Mouse (Mus musculus): Measurements from ENCODE around the gene Ganc.

Ganc gene

DNA sequence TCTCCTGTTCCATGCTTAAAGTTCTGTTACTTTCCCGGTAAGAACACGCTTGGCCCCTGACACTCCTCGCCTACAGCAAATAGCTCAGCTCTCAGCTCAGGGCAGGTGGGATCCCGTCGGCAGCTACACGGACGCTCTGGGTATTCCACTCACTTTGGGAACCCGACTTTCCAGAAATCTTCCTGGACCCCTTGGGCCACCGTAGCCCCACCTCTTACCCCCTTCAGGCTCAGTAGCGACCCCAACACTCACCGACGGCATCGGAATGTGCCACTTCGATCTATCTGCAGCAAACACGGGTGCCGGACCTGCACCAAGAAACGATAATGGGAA lies at the start of gene Ganc:
Ganc (plus strand) TSS at position 244 of the 333 bp plus-strand sequence.
- DNase-seq: no peak

DNA sequence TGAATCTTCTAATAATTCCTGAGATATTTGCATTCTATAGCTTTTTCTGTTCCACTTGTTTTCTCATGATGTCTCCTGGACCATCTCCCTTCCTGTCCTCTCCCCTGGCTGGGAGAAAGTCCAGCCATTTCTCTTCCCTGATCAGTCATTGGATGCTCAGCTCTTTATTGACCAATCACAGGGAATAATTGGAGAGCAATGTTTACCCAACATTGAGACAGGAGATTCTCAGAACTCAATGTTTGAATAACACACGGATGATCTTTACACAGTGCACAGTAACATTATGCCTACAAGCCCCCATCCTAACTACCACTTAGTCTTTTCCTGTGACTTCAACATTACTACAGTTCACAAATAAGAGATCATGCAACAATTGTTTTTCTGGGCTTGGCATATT lies 43.3 kb upstream of the Ganc start:
- no peak for DNase-seq

GRCm38 (mm10) chr2:120366501-120366900 lies 37.2 kb upstream of the Ganc start:
- DNase-seq: no peak

- DNase-seq: no peak
Observed at GRCm38 (mm10) chr2:120367416-120368207, 36.1 kb upstream of the Ganc start.

DNA sequence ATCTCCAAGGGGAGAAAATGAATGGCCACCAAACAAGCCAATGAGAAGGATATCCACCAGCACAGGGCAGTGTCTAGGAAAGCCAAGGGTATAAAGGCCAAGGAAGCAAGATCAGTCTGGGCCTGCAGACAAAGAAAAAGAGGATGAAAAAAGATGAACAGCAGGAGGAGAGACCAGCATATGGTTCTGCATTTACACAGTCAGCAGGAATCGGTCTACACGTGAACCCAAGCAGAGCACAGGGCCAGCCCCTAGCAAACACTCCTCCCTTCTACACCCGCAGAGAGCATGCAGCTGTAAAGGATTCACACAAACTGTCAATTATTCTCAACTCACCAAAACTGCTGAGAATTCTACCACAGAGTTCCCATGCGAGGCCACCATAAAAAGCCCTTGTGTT lies 29.8 kb upstream of the Ganc start:
- no peak for DNase-seq

GRCm38 (mm10) chr2:120386264-120386663 lies 17.4 kb upstream of the Ganc start:
- no peak for DNase-seq

DNA sequence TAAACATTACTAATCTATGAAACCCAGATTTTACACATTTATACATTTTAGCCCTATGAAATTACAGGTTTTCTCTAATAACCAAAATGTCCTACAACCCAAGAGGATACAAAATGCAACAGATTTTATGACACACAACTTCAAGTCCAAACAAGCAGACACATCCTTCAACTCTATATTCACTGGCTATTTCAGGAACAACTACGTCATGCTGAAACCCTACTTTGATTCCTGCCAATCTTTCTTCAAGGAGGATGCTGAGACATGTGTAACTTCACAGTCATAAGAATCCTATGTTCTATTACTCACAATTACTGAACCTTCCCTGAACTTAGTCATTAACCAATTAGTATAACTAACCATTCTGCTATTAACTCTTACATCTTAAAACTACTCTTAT lies 16.4 kb upstream of the Ganc start:
- DNase-seq: no peak

GRCm38 (mm10) chr2:120389376-120389775 lies 14.3 kb upstream of the Ganc start:
- no peak for DNase-seq

GRCm38 (mm10) chr2:120390934-120391333 lies 12.8 kb upstream of the Ganc start:
- DNase-seq: no peak

GRCm38 (mm10) chr2:120392406-120392805 lies 11.3 kb upstream of the Ganc start:
- DNase-seq: no peak

GRCm38 (mm10) chr2:120397951-120398350 lies 5.7 kb upstream of the Ganc start:
- no peak for DNase-seq

- no peak for DNase-seq
Observed at GRCm38 (mm10) chr2:120402813-120403212, 883 bp upstream of the Ganc start.

GRCm38 (mm10) chr2:120403986-120404822 lies 508 bp downstream of the Ganc start, which contains the start of gene Tmem87a:
Gene Tmem87a, minus strand, starts transcription at chr2:120404113.
- DNase-seq: peak; percentile 87

DNA sequence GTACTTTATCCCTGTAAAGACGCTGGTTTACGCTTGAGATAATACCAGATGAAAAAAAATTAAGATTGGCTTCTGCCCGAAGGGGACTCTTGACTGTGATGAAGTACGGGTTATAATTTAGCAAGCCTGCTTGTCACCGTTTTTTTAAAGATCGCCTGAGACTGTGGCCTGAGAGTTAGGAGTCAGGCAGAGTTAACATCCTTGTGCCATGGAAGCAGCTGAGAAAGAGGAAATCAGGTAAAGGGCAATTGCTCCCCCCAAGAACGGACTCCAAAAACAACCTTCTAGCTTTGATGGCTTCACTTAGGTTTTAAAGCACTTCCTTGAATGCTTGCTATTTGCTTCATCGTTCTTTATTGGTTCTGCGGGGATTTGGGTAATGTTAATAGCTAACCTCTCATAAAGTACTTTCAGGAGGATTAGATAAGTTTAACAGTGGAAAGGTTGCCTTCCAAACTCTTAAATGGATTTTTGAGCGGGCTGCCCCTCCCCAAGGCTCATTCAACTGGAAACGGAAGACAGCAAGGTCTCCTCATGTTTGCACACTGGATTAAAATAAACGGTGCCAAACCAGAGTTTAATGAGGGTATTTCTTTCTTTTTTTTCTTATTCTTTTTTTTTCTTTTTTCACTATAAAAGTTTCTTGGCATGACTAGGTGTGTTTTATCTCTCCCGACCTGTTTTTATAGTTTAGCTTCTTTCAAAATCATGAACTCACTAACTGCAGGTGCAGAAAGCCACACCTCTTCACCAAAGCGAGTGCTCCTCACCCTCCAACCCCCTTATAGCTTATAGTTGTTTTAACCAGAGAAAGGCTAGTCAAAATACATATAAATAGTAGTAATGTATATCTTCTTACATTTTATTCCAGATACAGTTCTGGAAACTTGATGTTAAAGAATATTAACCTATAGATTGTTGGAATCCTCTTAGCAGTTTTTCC lies 1.4 kb downstream of the Ganc start:
- no peak for DNase-seq

DNA sequence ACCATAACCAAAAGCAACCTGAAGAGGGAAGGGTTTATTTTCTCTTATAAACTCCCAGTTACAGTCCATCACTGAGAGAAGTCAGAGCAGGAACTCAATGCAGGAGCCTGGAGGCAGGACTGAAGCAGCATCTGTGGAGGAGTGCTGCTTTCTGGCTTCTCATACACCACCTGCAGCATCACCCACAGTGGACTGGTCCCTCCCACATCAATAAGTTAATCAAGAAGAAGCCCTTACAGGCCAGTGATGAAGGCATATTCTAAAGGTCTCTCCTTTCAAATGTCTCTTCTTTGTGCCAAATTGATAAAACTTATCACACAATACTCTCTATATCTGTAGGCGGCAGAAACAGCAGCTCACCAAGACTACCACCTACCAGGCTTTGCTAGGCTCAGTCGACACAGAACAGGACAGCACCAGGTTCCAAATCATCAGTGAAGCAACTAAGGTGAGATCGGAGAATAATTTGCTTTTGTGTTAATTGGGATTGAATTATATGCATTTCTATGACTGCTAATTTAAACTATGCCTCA lies 7.5 kb downstream of the Ganc start:
- DNase-seq: no peak

GRCm38 (mm10) chr2:120414113-120414512 lies 10.4 kb downstream of the Ganc start:
- no peak for DNase-seq

DNA sequence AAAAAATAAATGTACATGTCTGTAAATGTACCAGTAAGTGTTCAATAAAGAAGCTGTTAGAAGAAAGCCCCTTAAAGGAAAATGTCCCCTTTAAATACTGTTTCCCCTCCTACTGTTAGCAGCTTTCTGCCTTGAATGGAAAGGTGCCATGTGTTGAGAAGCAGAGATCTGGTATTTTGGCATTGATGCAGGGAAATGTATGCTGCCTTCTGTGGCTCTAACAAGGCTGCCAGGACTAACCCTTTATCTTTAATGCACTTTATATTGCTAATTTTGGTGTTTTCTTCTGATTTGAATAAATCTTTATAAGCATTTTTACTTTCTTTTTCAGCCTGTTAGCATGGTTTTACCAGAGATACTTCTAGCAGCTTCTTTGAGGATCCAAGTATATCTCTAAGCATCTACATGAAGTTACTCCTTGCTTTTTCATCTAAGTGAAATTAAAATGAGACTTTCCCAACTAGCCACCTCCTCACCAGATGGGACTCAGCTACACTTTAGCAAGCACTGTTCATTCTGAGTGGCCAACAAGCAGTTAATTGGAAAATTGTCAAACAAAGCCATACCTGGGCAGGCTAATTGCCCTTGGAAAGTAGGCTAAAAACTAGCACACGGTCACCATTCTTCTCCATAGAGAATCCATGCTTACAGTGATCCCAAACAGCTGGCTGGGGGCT lies 11.2 kb downstream of the Ganc start:
- no peak for DNase-seq

DNA sequence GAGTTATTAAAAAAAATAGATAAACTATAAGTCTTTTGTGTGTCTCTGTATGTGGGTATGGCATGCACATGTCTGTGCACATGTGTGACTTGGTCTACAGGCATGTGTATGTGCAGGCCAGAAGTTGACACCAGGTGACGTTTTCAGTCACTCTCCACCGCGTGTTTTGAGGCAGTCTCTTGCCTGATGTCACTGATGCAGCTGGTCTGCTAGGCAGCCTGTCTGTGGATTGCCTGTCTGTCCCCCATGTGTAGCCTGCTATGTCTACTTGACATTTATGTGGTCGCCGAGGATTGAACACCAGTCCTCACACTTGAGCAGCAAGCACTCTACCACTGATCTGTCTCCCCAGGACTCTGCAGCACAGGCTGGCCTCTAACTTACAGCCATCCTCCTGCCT lies 20.7 kb downstream of the Ganc start:
- DNase-seq: no peak

DNA sequence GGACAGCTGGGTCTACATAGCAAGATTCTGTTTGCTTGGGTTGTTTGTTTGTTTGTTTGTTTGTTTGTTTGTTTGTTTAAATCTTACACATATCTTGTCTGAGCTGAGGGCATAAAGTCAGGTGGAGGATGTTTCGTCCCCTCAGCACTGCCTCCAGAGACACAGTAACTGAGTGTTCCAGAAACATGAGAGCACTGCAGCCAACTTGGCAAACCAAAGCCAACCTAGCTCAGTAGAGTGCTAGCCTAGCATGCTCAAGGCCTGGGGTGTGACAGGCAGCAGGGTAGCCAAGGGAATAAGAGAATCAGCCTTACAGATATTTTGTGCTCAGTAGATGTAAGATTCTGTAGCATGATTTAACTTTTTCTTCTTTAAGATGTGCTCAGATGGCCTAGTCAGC lies 40.8 kb downstream of the Ganc start:
- no peak for DNase-seq

DNA sequence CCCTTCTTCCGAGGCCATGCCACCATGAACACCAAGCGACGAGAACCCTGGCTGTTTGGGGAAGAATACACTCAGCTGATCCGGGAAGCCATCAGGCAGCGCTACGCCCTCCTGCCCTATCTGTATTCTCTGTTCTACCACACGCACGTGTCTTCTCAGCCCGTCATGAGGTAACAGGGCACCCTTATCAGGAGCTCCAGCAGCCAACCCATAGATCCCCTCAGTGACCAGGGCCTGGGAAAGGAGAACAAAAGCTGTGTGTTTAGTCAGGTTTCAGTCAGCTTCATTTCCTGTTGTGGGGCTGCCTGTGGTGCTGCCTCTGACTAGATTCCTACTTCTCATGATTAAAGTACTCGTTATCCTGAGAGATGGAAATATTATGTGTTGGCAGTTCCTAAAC lies 42.7 kb downstream of the Ganc start:
- no peak for DNase-seq

- DNase-seq: no peak
Observed at GRCm38 (mm10) chr2:120447306-120447705, 43.6 kb downstream of the Ganc start.

DNA sequence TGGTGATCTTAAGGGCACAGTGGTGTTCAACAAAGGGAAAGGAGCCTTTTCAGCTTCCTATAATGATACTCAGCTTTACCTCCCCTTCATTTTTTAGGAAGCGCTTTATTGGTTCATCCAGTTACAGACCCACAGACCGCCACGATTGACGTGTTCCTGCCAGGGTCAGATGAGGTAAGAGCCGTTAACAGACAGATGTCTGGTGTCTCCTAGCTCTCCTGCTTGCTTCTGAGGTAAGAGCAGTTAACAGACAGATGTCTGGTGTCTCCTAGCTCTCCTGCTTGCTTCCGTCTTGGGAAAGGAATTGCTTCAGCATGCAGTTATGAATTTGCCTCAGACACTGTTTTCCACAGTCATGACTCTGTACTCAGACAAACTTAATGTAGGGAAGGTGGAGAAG lies 47.0 kb downstream of the Ganc start:
- DNase-seq: no peak

Measured in right cerebral cortex, postnatal 4 days (tissue).